Mouse (Mus musculus): ENCODE measurements around the gene Egfl7.

- TF ChIP-seq MAFK (IDR thresholded peaks at IDR 0.05; ENCODE audit: insufficient read depth, low read depth, low read length) (no peak), HCFC1 (IDR thresholded peaks at IDR 0.05; ENCODE audit: borderline replicate concordance, insufficient read depth, low read length) (no peak), ZNF384 (IDR thresholded peaks at IDR 0.05; ENCODE audit: low read depth, low read length) (no peak), CHD2 (IDR thresholded peaks at IDR 0.05; ENCODE audit: low read depth, low read length) (no peak), ZC3H11A (IDR thresholded peaks at IDR 0.05; ENCODE audit: borderline replicate concordance, low read depth, low read length) (no peak)
Measured at GRCm38 (mm10) chr2:26608781-26609180, 29.0 kb downstream of the Egfl7 start.
